Mouse (Mus musculus): ENCODE results near the gene Top1. TPM values are rescaled to one million over a fixed set of nuclear protein-coding genes. Genes with fewer than 3 reads are reported as not detected.
A peak's percentile ranks its signal among the peaks of the same experiment; 100 is the strongest.

Gene Top1
- polyA plus RNA-seq, 1 experiment from 2014 or later: 72.5 TPM

DNA sequence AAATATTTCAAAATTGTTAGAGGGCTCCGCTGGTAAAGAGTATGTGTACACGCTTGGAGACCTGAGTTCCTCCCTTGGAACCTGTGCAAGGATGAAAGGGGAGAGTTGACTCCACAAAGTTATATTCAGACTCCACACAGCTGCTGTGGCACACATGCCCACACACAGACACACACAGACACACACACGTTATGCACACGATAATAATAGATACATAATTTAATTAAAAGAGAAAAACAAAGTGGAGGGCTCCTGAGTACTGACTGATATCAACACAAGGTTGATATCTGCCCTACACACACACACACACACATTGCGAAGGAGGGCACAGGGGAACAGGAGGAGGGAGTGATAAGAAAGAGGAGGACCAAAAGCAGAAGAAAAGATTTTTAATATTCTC is 26.4 kb upstream of the Top1 start:
- no peaks in the 10 kb centered on the region for H3K9me3 ChIP-seq (ENCODE audit: control insufficient read depth, low read length)
- no peak for ATAC-seq (ENCODE audit: low read depth)
- H3K4me2 ChIP-seq (ENCODE audit: low read depth, low read length): no peak overlapping the region
- H3K4me3 ChIP-seq (ENCODE audit: low read length): no peak overlapping the region
- H3K9ac ChIP-seq (ENCODE audit: low read length): no peak overlapping the region
- no peaks in the 10 kb centered on the region for H3K27me3 ChIP-seq (ENCODE audit: control insufficient read depth, insufficient read depth, low read depth, low read length)
- peak overlapping the region; percentile 21; the same call in 1 of the 2 replicates for H3K27ac ChIP-seq (ENCODE audit: low read length)
- WGBS: 51% methylated on average over 5 of the region's 5 CpGs
- H3K36me3 ChIP-seq (ENCODE audit: control insufficient read depth, insufficient read depth, low read length): no peaks in the 10 kb centered on the region
- peaks cover 33% of the 10 kb centered on the region for H3K4me1 ChIP-seq (replicated peaks; ENCODE audit: control insufficient read depth, insufficient read depth, low read length)

DNA sequence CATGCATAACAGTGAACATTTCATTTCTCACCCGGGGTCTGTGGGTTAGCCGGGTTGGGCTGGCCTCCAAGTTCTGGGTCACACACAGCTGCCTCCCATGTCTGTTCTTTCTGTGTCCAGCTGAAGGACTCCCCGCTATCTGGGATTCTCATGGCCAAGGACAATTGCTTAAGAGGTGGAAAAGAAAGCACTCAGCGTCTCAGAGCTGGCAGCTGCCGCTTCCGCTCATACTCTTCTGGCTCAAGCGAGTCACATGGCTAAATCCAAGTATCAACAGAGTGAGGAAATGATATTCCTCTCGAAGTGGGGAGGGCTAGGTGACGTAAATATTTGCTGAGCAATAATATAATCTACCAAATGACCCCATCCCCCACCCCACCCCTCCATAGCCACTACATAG is 25.9 kb upstream of the Top1 start:
- Histone ChIP-seq H3K4me1 (replicated peaks; ENCODE audit: control insufficient read depth, insufficient read depth, low read length) (peaks cover 33% of the 10 kb centered on the region), H3K9me3 (ENCODE audit: control insufficient read depth, low read length) (no peaks in the 10 kb centered on the region), H3K36me3 (ENCODE audit: control insufficient read depth, insufficient read depth, low read length) (no peaks in the 10 kb centered on the region), H3K4me2 (ENCODE audit: low read depth, low read length) (peak overlapping the region; percentile 24), H3K27me3 (ENCODE audit: control insufficient read depth, insufficient read depth, low read depth, low read length) (no peaks in the 10 kb centered on the region), H3K27ac (ENCODE audit: low read length) (peak overlapping the region; percentile 67), H3K9ac (ENCODE audit: low read length) (no peak overlapping the region), H3K4me3 (ENCODE audit: low read length) (no peak overlapping the region)
- peak; percentile 89 for ATAC-seq (ENCODE audit: low read depth)
- 3% methylated on average over 9 of the region's 9 CpGs for WGBS

DNA sequence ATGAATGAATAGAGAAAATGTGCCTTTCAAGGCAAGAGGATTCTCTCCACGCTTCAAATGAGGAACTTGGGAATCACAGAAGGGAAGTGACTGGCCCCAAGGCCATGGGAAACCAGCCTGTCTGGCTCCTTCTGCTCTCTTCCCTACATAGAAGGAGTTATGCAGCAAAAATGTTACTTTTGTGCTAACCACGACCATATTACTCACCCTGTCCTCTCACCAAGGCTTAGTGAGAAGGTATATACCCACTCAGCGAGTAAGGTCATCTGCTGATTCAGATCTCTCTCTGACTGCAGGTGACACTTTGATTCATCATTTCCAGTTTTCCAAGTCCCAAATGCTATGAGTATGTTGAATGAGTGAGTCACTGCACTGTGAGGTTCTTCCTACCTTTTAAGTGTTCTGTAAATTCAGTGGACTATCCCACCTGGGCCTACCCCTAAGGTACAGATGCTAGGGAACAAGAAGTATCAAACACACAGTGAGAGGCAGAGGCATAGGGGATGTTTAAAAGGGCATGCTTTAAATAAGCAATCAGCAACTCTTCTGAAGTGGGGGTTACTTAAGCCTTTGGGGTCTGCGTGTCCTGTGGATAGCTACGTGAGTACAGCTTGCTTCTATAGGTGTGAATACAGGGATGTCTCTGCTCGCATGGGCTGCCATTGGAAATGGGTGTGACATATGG is 25.3 kb upstream of the Top1 start:
- no peaks in the 10 kb centered on the region for H3K36me3 ChIP-seq (ENCODE audit: control insufficient read depth, insufficient read depth, low read length)
- H3K4me3 ChIP-seq (ENCODE audit: low read length): no peak overlapping the region
- no peaks in the 10 kb centered on the region for H3K9me3 ChIP-seq (ENCODE audit: control insufficient read depth, low read length)
- peak overlapping the region; percentile 24 for H3K4me2 ChIP-seq (ENCODE audit: low read depth, low read length)
- H3K9ac ChIP-seq (ENCODE audit: low read length): no peak overlapping the region
- H3K27ac ChIP-seq (ENCODE audit: low read length): peak overlapping the region; percentile 67
- peak; percentile 2; the same call in 1 of the 2 replicates for ATAC-seq (ENCODE audit: low read depth)
- H3K27me3 ChIP-seq (ENCODE audit: control insufficient read depth, insufficient read depth, low read depth, low read length): no peaks in the 10 kb centered on the region
- H3K4me1 ChIP-seq (replicated peaks; ENCODE audit: control insufficient read depth, insufficient read depth, low read length): peaks cover 33% of the 10 kb centered on the region
- 56% methylated on average over 6 of the region's 6 CpGs for WGBS

GRCm38 (mm10) chr2:160621001-160621448 is 24.7 kb upstream of the Top1 start:
- ATAC-seq (ENCODE audit: low read depth): no peak
- WGBS: 82% methylated on average over 11 of the region's 11 CpGs

GRCm38 (mm10) chr2:160621661-160622211 is 24.0 kb upstream of the Top1 start:
- Histone ChIP-seq H3K4me2 (ENCODE audit: low read depth, low read length) (peak overlapping the region; percentile 31), H3K36me3 (ENCODE audit: control insufficient read depth, insufficient read depth, low read length) (no peaks in the 10 kb centered on the region), H3K4me1 (replicated peaks; ENCODE audit: control insufficient read depth, insufficient read depth, low read length) (peaks cover 33% of the 10 kb centered on the region), H3K27ac (ENCODE audit: low read length) (peak overlapping the region; percentile 64), H3K27me3 (ENCODE audit: control insufficient read depth, insufficient read depth, low read depth, low read length) (no peaks in the 10 kb centered on the region), H3K9ac (ENCODE audit: low read length) (no peak overlapping the region), H3K4me3 (ENCODE audit: low read length) (no peak overlapping the region), H3K9me3 (ENCODE audit: control insufficient read depth, low read length) (no peaks in the 10 kb centered on the region)
- 37% methylated on average over 5 of the region's 5 CpGs for WGBS
- peak; percentile 79 for ATAC-seq (ENCODE audit: low read depth)

More at GRCm38 (mm10) chr2:160621001-160621448, 24.7 kb upstream of the Top1 start:
- H3K9me3 ChIP-seq (ENCODE audit: control insufficient read depth, low read length): no peaks in the 10 kb centered on the region
- no peak overlapping the region for H3K4me2 ChIP-seq (ENCODE audit: low read depth, low read length)
- H3K27ac ChIP-seq (ENCODE audit: low read length): peak overlapping the region; percentile 64
- H3K4me3 ChIP-seq (ENCODE audit: low read length): no peak overlapping the region
- no peaks in the 10 kb centered on the region for H3K36me3 ChIP-seq (ENCODE audit: control insufficient read depth, insufficient read depth, low read length)
- H3K27me3 ChIP-seq (ENCODE audit: control insufficient read depth, insufficient read depth, low read depth, low read length): no peaks in the 10 kb centered on the region
- no peak overlapping the region for H3K9ac ChIP-seq (ENCODE audit: low read length)
- peaks cover 33% of the 10 kb centered on the region for H3K4me1 ChIP-seq (replicated peaks; ENCODE audit: control insufficient read depth, insufficient read depth, low read length)

DNA sequence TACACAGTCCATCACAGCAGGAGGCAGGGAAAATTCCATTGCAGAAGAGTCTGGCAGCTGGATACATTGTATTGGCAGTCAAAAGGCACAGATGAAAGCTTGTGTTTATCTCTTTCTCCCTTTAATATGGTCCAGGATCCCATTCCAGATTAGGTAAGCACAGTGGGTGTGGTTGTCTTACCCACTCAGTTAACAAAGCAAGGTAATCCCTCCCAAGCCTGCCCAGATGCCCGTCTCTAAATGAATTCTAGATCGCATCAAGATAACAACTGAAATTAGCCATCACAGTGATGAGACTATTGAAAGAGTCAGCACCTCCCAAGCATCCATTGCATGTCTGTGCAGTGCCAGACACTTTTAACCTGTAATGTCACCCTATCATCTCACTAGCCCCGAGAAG is 23.0 kb upstream of the Top1 start:
- WGBS: 80% methylated on average over 3 of the region's 3 CpGs
- peak overlapping the region; percentile 64; the same call in 1 of the 2 replicates for H3K27ac ChIP-seq (ENCODE audit: low read length)
- H3K4me3 ChIP-seq (ENCODE audit: low read length): no peak overlapping the region
- no peak overlapping the region for H3K9ac ChIP-seq (ENCODE audit: low read length)
- peaks cover 33% of the 10 kb centered on the region for H3K4me1 ChIP-seq (replicated peaks; ENCODE audit: control insufficient read depth, insufficient read depth, low read length)
- H3K9me3 ChIP-seq (ENCODE audit: control insufficient read depth, low read length): no peaks in the 10 kb centered on the region
- H3K4me2 ChIP-seq (ENCODE audit: low read depth, low read length): 0 out of 2 replicates have a peak overlapping the region, but pooled peaks have one; percentile 31
- no peak for ATAC-seq (ENCODE audit: low read depth)
- H3K27me3 ChIP-seq (ENCODE audit: control insufficient read depth, insufficient read depth, low read depth, low read length): no peaks in the 10 kb centered on the region
- no peaks in the 10 kb centered on the region for H3K36me3 ChIP-seq (ENCODE audit: control insufficient read depth, insufficient read depth, low read length)

DNA sequence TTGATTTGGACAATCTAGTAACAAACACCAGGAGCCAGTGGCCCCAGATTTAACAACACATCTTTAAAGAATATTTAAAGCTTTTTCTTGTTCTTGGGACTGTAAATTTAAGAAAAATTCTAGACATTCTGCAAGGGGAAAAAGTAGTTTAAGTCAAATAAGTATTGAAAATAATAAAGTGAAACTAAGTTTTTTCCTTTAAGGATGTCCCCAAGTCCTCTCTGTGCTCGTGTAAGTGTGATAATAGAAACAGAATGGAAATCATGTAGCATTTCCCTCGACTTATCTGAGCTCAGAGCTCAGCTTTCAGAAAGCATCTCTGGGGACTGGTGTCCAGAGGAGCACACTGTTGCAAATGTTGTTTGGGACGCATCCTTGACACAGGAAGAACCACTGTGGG is 21.9 kb upstream of the Top1 start:
- no peak overlapping the region for H3K9ac ChIP-seq (ENCODE audit: low read length)
- H3K4me3 ChIP-seq (ENCODE audit: low read length): no peak overlapping the region
- no peaks in the 10 kb centered on the region for H3K9me3 ChIP-seq (ENCODE audit: control insufficient read depth, low read length)
- WGBS: 56% methylated on average over 3 of the region's 3 CpGs
- no peaks in the 10 kb centered on the region for H3K36me3 ChIP-seq (ENCODE audit: control insufficient read depth, insufficient read depth, low read length)
- peaks cover 29% of the 10 kb centered on the region for H3K4me1 ChIP-seq (replicated peaks; ENCODE audit: control insufficient read depth, insufficient read depth, low read length)
- H3K4me2 ChIP-seq (ENCODE audit: low read depth, low read length): no peak overlapping the region
- H3K27ac ChIP-seq (ENCODE audit: low read length): no peak overlapping the region
- ATAC-seq (ENCODE audit: low read depth): no peak
- H3K27me3 ChIP-seq (ENCODE audit: control insufficient read depth, insufficient read depth, low read depth, low read length): no peaks in the 10 kb centered on the region

GRCm38 (mm10) chr2:160627207-160628025 is 18.3 kb upstream of the Top1 start:
- ATAC-seq (ENCODE audit: low read depth): no peak
- Histone ChIP-seq H3K27ac (ENCODE audit: low read length) (no peak overlapping the region), H3K9ac (ENCODE audit: low read length) (no peak overlapping the region), H3K36me3 (ENCODE audit: control insufficient read depth, insufficient read depth, low read length) (no peaks in the 10 kb centered on the region), H3K27me3 (ENCODE audit: control insufficient read depth, insufficient read depth, low read depth, low read length) (no peaks in the 10 kb centered on the region), H3K4me3 (ENCODE audit: low read length) (no peak overlapping the region), H3K4me1 (replicated peaks; ENCODE audit: control insufficient read depth, insufficient read depth, low read length) (peaks cover under 1% of the 10 kb centered on the region; the same call in 1 of the 2 replicates), H3K4me2 (ENCODE audit: low read depth, low read length) (no peak overlapping the region), H3K9me3 (ENCODE audit: control insufficient read depth, low read length) (no peaks in the 10 kb centered on the region)
- 78% methylated on average over 11 of the region's 11 CpGs for WGBS

GRCm38 (mm10) chr2:160628055-160628454 is 17.6 kb upstream of the Top1 start:
- Histone ChIP-seq H3K9ac (ENCODE audit: low read length) (no peak overlapping the region), H3K4me1 (replicated peaks; ENCODE audit: control insufficient read depth, insufficient read depth, low read length) (no peaks in the 10 kb centered on the region), H3K4me3 (ENCODE audit: low read length) (no peak overlapping the region), H3K36me3 (ENCODE audit: control insufficient read depth, insufficient read depth, low read length) (no peaks in the 10 kb centered on the region), H3K27ac (ENCODE audit: low read length) (no peak overlapping the region), H3K27me3 (ENCODE audit: control insufficient read depth, insufficient read depth, low read depth, low read length) (no peaks in the 10 kb centered on the region), H3K9me3 (ENCODE audit: control insufficient read depth, low read length) (no peaks in the 10 kb centered on the region), H3K4me2 (ENCODE audit: low read depth, low read length) (no peak overlapping the region)
- WGBS: 85% methylated on average over 4 of the region's 5 CpGs
- no peak for ATAC-seq (ENCODE audit: low read depth)
